Mouse (Mus musculus): ENCODE results near the gene Trh. TPM values are rescaled to one million over a fixed set of nuclear protein-coding genes. Genes with fewer than 3 reads are reported as not detected.

The Trh gene
- polyA plus RNA-seq, 1 experiment, result not detected

DNA sequence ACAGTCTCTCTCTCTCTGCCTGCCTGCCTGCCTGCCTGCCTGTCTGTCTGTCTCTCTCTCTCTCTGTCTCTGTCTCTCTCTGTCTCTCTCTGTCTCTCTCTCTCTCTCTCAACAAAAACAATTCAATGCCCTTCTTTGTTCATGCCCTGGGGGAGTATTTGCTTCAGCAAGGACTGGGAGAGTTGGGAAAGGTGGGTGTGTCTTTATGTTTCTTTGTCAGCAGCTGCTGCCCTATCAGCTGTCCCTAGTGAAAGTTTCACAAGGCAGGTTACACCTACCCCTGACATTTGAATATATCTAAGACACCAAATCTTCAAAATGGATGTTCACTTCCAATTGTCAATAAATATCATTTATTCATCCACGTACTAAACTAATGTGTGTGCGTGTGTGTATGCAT lies 14.9 kb downstream of the Trh start:
- no peak for DNase-seq (ENCODE audit: low read depth, low spot score)
- WGBS, result 75% methylated on average over 2 of the region's 2 CpGs

DNA sequence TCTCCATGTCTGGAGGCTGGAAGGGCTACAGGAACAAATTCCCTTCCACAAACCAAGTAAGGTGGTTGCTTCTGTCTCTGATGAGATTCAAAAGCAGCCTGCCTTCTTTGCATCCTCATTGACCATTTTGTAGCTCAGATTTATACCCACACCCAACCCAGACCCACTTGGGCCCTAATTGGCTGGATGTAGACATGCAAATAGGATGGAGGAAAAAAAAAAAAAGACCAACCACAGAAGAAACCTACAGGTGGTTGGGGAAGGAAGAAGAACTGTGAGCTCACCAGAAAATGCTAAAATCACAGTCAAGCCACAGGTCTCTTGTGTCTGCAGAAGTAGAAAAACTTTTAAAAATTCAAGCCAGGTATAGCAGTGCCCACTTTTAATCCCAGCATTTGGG lies 15.3 kb downstream of the Trh start:
- no peak for DNase-seq (ENCODE audit: low read depth, low spot score)

DNA sequence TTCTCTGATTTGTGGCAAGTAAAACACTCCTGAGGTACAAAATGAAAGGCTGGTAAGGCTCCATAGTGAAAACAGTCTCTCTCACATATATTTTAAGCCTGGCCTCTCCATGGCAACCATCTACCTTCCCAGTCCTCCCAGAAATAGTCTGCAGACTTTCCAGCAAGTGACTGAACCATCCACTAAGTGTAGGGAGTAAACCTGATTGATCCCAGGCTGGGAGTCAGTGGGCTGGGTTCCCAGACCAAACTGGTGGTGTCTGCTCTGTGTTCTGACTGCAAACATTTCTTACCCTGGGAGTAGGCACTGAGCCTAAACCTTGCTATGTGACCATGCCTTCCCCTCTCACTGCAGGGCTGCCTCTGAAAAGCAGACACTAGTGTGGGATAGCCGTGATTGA lies 19.5 kb downstream of the Trh start:
- DNase-seq (ENCODE audit: low read depth, low spot score), result no peak
- 80% methylated on average over 1 of the region's 1 CpGs for WGBS

DNA sequence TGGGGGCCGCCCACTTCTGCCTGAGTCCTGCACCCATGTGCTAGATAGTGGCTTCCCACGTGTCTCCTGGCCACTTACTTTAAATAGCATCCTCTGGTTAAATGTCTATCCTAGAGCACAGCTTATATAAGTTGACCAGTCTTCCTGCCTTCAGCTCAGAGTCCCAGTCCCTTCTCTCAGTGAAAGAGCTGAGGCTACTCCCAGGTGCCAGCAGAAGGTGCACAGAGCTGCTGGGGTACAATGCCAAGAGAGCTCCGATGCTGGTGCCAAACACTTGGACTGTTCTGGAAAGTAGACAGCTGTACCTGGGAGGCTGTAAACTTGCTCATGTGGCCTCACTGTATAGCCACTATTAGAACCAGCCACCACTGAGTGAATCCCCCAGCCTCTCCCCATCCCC lies 22.4 kb downstream of the Trh start:
- WGBS, result 71% methylated on average over 3 of the region's 3 CpGs
- no peak for DNase-seq (ENCODE audit: low read depth, low spot score)

DNA sequence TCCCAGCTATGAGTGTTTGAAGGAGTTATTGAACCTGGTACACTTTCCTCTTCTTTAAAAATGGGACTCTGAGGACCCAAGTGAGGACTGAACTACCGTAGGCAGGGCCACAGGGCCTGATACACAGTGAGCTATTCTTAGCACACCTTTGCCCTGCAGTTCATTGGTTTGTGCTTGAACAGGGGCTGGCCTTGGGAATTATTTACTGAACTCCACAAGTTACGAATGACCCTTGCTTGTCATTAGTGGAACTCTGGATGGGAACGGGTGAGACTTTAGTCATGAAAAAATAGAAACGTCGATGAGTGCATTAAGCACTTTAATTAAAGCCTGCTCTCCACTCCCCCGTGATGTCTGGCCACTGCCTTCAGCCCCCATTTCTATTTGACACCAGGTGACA lies 22.8 kb downstream of the Trh start:
- DNase-seq (ENCODE audit: low read depth, low spot score), result no peak
- 61% methylated on average over 6 of the region's 6 CpGs for WGBS

DNA sequence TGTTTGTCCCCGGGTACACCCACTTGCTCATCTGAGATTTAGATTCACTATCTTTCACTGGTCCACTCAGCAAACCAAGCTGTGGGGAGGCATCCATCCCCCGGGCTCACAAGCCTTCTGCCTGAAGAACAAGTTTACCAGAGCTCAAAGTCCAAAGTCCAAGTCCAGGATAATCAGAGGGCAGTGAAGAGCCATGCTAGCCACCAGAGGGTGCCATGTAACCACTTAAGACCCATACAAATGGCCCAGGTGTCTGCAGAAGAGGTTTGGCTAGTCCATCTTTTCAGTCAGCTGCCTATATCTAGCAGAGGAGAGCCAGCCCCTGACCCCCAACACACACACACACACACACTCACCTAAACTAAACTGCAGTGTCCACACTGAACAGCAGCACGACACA lies 25.0 kb downstream of the Trh start:
- WGBS, result 36% methylated on average over 3 of the region's 3 CpGs
- peak; percentile 80 for DNase-seq (ENCODE audit: low read depth, low spot score)

DNA sequence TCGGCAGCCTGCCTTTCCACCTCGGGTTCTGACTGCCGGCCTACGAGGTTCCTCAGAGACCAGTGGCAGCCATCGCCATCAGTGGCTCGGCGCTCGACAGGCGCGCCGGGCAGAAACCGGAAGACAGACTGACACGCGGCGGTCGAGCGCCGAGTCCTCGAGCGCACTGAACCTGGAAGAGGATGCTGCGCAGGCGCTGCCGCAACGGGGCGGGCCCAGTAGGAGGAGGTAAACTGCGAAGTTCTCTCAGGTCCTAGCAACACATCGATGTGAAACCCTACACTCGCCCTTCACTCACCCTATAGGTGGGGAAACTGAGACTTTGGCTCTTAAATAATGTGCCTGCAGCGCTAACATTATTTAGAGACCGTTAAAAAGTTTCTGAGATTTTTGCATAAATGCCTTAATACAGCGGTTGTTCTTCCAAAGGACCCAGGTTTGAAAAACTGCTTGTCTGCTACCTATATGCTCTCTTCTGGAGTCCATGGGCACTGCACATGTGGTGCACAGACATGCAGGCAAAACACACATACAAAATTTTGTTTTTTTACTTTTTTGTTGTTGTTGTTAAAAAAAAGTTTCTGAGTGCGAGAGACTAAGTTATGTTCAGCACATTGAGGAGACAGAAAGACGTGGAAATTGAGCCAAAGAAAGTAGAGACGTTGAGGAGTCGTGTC lies 29.5 kb downstream of the Trh start, which contains the start of gene Rbsn:
Rbsn (minus strand) TSS at position 153 of the 677 bp plus-strand sequence.
- WGBS, result 9% methylated on average over 35 of the region's 35 CpGs
- DNase-seq (ENCODE audit: low read depth, low spot score), result peak; percentile 78

DNA sequence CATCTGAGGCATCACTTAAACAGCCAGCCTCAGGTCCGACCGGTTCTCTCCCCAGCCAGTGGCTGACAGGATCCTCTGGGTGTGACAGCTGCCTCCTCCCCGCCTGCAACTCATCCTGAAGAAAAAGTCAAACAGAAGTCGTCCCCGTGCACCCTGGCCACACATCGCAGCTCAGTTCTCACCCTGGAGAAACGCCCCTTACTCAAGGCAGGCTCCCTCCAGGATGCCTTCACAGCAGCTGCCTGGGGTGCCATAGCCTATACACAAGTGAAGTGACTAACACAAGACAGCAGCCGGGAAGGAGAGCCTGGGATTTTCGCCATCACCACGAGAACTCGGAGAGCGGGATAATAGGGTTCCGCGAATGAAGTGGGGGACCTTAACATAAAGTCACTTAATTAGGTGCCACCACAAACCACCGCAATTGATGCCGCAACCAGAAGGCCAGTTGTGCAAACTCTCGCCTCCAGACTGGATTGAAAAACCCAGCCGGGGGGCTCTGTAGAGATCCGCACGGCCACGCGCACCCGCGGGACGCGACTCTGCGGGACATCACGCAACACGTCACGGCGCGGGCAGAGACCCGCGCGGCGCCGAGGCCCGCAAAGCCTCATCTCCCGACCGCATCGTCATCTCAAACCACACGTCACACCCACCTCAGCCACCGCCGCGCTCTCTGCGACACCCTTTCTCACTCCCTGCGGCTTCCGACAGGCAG lies 30.2 kb downstream of the Trh start:
- DNase-seq (ENCODE audit: low read depth, low spot score), result no peak
- WGBS, result under 1% methylated on average over 48 of the region's 48 CpGs

DNA sequence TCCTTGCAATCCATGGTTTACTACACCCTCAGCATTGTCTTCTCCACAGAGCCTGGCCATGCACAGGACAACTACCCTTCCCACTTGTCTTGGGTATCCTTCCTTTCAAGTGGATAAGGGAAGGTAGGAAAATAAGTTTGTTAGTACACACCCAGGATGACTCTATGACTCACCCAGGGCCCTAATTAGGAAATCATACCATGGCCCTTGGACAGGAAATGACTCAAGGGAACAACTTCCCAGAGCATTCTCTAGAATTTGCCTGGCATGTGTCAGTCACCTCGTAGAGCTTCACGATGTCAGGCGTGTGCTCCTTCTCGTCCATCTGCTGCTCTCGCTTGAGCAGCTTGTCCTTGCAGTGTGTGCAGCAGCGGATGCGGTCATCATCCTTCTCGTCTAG lies 45.0 kb downstream of the Trh start:
- 79% methylated on average over 8 of the region's 8 CpGs for WGBS

More for the DNA sequence above, 45.0 kb downstream of the Trh start:
- no peak for DNase-seq (ENCODE audit: low read depth, low spot score)

Other genes starting within 250 kb of the Trh start
- gene Nr2c2, start 153.3 kb downstream of the Trh start, polyA plus RNA-seq (2012; rRNA removed), result 9.2 and 21.0 TPM in 2 replicates
- 13.1 and 15.7 TPM in 2 replicates for gene Mrps25, start 60.6 kb downstream of the Trh start, polyA plus RNA-seq (2012; rRNA removed)
- gene Rbsn, start 29.7 kb downstream of the Trh start, polyA plus RNA-seq (2012; rRNA removed), result 6.0 and 9.4 TPM in 2 replicates

All from large intestine, adult 2 months (tissue).